Mouse (Mus musculus) kidney, postnatal 4 days (tissue): ENCODE measurements around the gene Isg20l2.

Experiments
- DNase-seq, 2 experiments: peaks; one replicate each; pipeline ENCODE4 v3.0.0; 2021; ENCODE audit warnings: mixed read lengths in 2 of 2

Gene Isg20l2

GRCm38 (mm10) chr3:87948378-87949265, 18.5 kb downstream of the Isg20l2 start, which contains the start of gene Crabp2:
Gene Crabp2, plus strand, starts transcription at chr3:87948666.
- DNase-seq = peak in 1 of 2 experiments; percentile 50

- no peak for DNase-seq
Observed at GRCm38 (mm10) chr3:87949266-87949954, 19.3 kb downstream of the Isg20l2 start.

- DNase-seq = no peak
Observed at GRCm38 (mm10) chr3:87949955-87950515, 19.9 kb downstream of the Isg20l2 start.

- DNase-seq = no peak
Observed at GRCm38 (mm10) chr3:87951946-87952345, 21.8 kb downstream of the Isg20l2 start.

GRCm38 (mm10) chr3:87952440-87952839, 22.3 kb downstream of the Isg20l2 start:
- DNase-seq = peak; percentile 67 to 78

- no peak for DNase-seq
Observed at GRCm38 (mm10) chr3:87958056-87958455, 27.9 kb downstream of the Isg20l2 start.

GRCm38 (mm10) chr3:87958476-87958875, 28.4 kb downstream of the Isg20l2 start:
- peak in 1 of 2 experiments; percentile 38 for DNase-seq

- DNase-seq = no peak
Observed at GRCm38 (mm10) chr3:87958967-87959366, 28.9 kb downstream of the Isg20l2 start.

GRCm38 (mm10) chr3:87959371-87959770, 29.3 kb downstream of the Isg20l2 start:
- no peak for DNase-seq

- peak in 1 of 2 experiments; percentile 13 for DNase-seq
Observed at GRCm38 (mm10) chr3:87960191-87960585, 30.1 kb downstream of the Isg20l2 start.

- peak; percentile 95 to 97 for DNase-seq
Observed at GRCm38 (mm10) chr3:87960586-87961191, 30.6 kb downstream of the Isg20l2 start.

- peak; percentile 73 to 80 for DNase-seq
Observed at GRCm38 (mm10) chr3:87970184-87970938, 40.2 kb downstream of the Isg20l2 start.

- DNase-seq = peak; percentile 89 to 93
Observed at GRCm38 (mm10) chr3:87970939-87971488, 40.9 kb downstream of the Isg20l2 start, which contains the start of gene Nes. Gene Nes, plus strand, starts transcription at chr3:87971078.

- DNase-seq = peak in 1 of 2 experiments; percentile 61
Observed at GRCm38 (mm10) chr3:87971489-87972202, 41.5 kb downstream of the Isg20l2 start.

- peak in 1 of 2 experiments; percentile 59 for DNase-seq
Observed at GRCm38 (mm10) chr3:87972203-87972664, 42.1 kb downstream of the Isg20l2 start.

GRCm38 (mm10) chr3:87972776-87973175, 42.7 kb downstream of the Isg20l2 start:
- peak in 1 of 2 experiments; percentile 71 for DNase-seq

- peak in 1 of 2 experiments; percentile 20 for DNase-seq
Observed at GRCm38 (mm10) chr3:87973593-87974380, 43.7 kb downstream of the Isg20l2 start.

GRCm38 (mm10) chr3:87974381-87974987, 44.4 kb downstream of the Isg20l2 start:
- peak in 1 of 2 experiments; percentile 43 for DNase-seq

- DNase-seq = no peak
Observed at GRCm38 (mm10) chr3:87979493-87979892, 49.4 kb downstream of the Isg20l2 start.
